Mouse (Mus musculus): ENCODE measurements around the gene Cks1brt.

DNA sequence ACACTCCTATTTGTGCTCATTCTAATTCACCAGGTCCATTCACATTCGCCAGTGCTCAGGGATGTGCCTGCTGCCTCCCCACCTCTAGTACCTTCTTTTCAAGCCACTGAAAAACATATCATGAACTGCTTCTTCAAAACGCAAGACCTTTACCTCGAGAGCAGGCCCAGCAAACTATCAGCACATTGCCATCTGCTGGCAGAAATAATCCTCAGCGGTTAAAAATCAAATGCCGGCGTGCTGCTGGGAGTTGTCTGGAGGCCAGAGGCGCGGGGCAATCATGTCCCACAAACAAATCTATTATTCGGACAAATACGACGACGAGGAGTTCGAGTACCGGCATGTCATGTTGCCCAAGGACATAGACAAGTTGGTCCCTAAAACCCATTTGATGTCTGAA, 19.6 kb downstream of the Cks1brt start:
- TF ChIP-seq GATA1 (IDR thresholded peaks at IDR 0.05; ENCODE audit: borderline replicate concordance, low read length) (no peak), FLI1 (IDR thresholded peaks at IDR 0.05; ENCODE audit: low read length) (no peak)

Data from megakaryocyte, embryonic 14.5 days (primary cell).